In genomic region chr19:7176041-7176696, GRCm38 (mm10) we compare ENCODE assay signal across 11 mouse cellular contexts. TPM values are rescaled to one million over a fixed set of nuclear protein-coding genes. Genes with fewer than 3 reads are reported as not detected.
DNase-seq lines count a peak whose midpoint lies in the region; ATAC-seq and TF ChIP-seq lines count a peak whose summit lies in the region.
"Had no signal": no experiment of that assay in that cellular context is flagged by ENCODE, and none has a peak within 500 bp of the region (broad histone marks: within the 10 kb centered on the region; RNA-seq: fewer than 3 reads in every experiment).

No protein-coding gene starts in this region.

- TF ChIP-seq CTCF in thymus, adult 2 months (IDR thresholded peaks at IDR 0.05; ENCODE audit: borderline replicate concordance, control insufficient read depth, extremely low read depth, insufficient read depth, low read length, poor library complexity) = no peak

- no peak for TF ChIP-seq POLR2A in limb, embryonic 14.5 days (IDR thresholded peaks at IDR 0.05; ENCODE audit: borderline replicate concordance, extremely low read depth, insufficient read depth, insufficient read length)
- no peak for TF ChIP-seq POLR2A in thymus, adult 2 months (IDR thresholded peaks at IDR 0.05; ENCODE audit: control insufficient read depth, extremely low read depth, insufficient read depth, low read length, poor library complexity)

- H3K4me1 ChIP-seq in limb, embryonic 14.5 days (ENCODE audit: control insufficient read depth, insufficient read depth, low read length) = peaks cover 32% of the 10 kb centered on the region
- peaks cover 28% of the 10 kb centered on the region for H3K4me1 ChIP-seq in thymus, adult 2 months (replicated peaks; ENCODE audit: control insufficient read depth, insufficient read depth, low read length)

- intact Hi-C loops in gastrocnemius, postnatal 14 days (cut with DNase I; ENCODE audit: low total_unique reads) = no loop called here

- 0 out of 2 replicates have a peak overlapping the region, but pooled peaks have one; percentile 4 for H3K4me2 ChIP-seq in limb, embryonic 14.5 days (replicated peaks; ENCODE audit: low read depth, low read length, severe bottlenecking)

- WGBS in limb, embryonic 14.5 days = 6% methylated on average over 10 of the region's 11 CpGs
- WGBS in thymus, adult 2 months = 94% methylated on average over 11 of the region's 11 CpGs

- no peak overlapping the region for H3K9ac ChIP-seq in limb, embryonic 14.5 days (ENCODE audit: low read depth, low read length, severe bottlenecking)

- peak; percentile 56 for DNase-seq in kidney, postnatal 10 days
- DNase-seq in kidney, adult 9 months = no peak
- DNase-seq in MN1 (ENCODE audit: low spot score) (peak; percentile 65), ZHBTc4 (ENCODE audit: low read depth, low spot score) (peak; percentile 52)
- DNase-seq in limb, embryonic 14.5 days (ENCODE audit: low spot score) = peak; percentile 48
- DNase-seq in testis, postnatal 14 days (ENCODE audit: low spot score) = no peak
- DNase-seq in gastrocnemius, postnatal 14 days = no peak
- no peak for DNase-seq in thymus, adult 2 months
- DNase-seq: heart, postnatal 36 days; lung, postnatal 14 days; right cerebral cortex, postnatal 14 days had no signal

- 0 out of 2 replicates have a peak, but pooled peaks have one; percentile 16 for ATAC-seq in limb, embryonic 14.5 days (ENCODE audit: low FRiP score, low read depth)

- H3K4me3 ChIP-seq in limb, embryonic 14.5 days (replicated peaks; ENCODE audit: low read length) = no peak overlapping the region
- no peak overlapping the region for H3K4me3 ChIP-seq in thymus, adult 2 months (ENCODE audit: control insufficient read depth, insufficient read depth, low read length)

- no peaks in the 10 kb centered on the region for H3K36me3 ChIP-seq in limb, embryonic 14.5 days (ENCODE audit: control insufficient read depth, insufficient read depth, low read length)
- no peaks in the 10 kb centered on the region for H3K36me3 ChIP-seq in thymus, adult 2 months (ENCODE audit: control insufficient read depth, insufficient read depth, low read length)

- no peaks in the 10 kb centered on the region for H3K9me3 ChIP-seq in limb, embryonic 14.5 days (ENCODE audit: control insufficient read depth, low read length)

- H3K27ac ChIP-seq in limb, embryonic 14.5 days (replicated peaks; ENCODE audit: low read depth, low read length) = no peak overlapping the region
- no peak overlapping the region for H3K27ac ChIP-seq in thymus, adult 2 months (ENCODE audit: control insufficient read depth, insufficient read depth, low read length)

- no peaks in the 10 kb centered on the region for H3K27me3 ChIP-seq in limb, embryonic 14.5 days (ENCODE audit: control insufficient read depth, insufficient read depth, low read length)
- no peaks in the 10 kb centered on the region for H3K27me3 ChIP-seq in thymus, adult 2 months (ENCODE audit: control insufficient read depth, insufficient read depth, low read length)

RNA-seq across cellular contexts. Expression of gene Otub1, which starts 29.9 kb away (rescaled TPM):
- 157 and 181 TPM in 2 replicates for polyA plus RNA-seq in limb, embryonic 14.5 days (2012; rRNA removed)
- polyA plus RNA-seq in limb, embryonic 14.5 days (2014; fragmentation: Nextera tagmentation; extraction: Ambion mirVana) = 203 and 212 TPM in 2 replicates
- total RNA-seq in gastrocnemius, postnatal 14 days (2021) = 10 to 100 TPM; 52.6 to 62.6 TPM
- polyA plus RNA-seq in thymus, adult 2 months (2012; rRNA removed) = 176 and 191 TPM in 2 replicates

RNA-seq across cellular contexts. Expression of gene Cox8a, which starts 41.2 kb away (rescaled TPM):
- 478 and 552 TPM in 2 replicates for polyA plus RNA-seq in limb, embryonic 14.5 days (2012; rRNA removed)
- 850 and 909 TPM in 2 replicates for polyA plus RNA-seq in limb, embryonic 14.5 days (2014; fragmentation: Nextera tagmentation; extraction: Ambion mirVana)
- 100 to 1,000 TPM; 167 TPM for total RNA-seq in gastrocnemius, postnatal 14 days (2021)
- 1,690 and 1,818 TPM in 2 replicates for polyA plus RNA-seq in thymus, adult 2 months (2012; rRNA removed)

Comparison
In these comparisons a context has a peak if more than half of its experiments do, and no peak if none do; other contexts are left out.
1. DNase-seq: peak in kidney, postnatal 10 days (single experiment), MN1 (single experiment), ZHBTc4 (single experiment) and limb, embryonic 14.5 days (single experiment); none in kidney, adult 9 months (single experiment), testis, postnatal 14 days (single experiment), gastrocnemius, postnatal 14 days (single experiment) and thymus, adult 2 months (single experiment).